Mouse (Mus musculus) intestine, embryonic 15.5 days (tissue): ENCODE data around the gene Pex16. TPM values are rescaled to one million over a fixed set of nuclear protein-coding genes. Genes with fewer than 3 reads are reported as not detected.
A peak's percentile ranks its signal among the peaks of the same experiment; 100 is the strongest.

Experiments used
- ATAC-seq: fragments of 200-750 bp; cut with Nextera tagmentation; 2 replicates; pipeline ENCODE4 v1.8.0; 2017; ENCODE audit warnings: moderate TSS enrichment, moderate library complexity
- H3K27ac ChIP-seq: fragments of 300-500 bp; sonication (generic); 2 replicates; pipeline ENCODE4 v1.5.1; 2015; ENCODE audit warnings: mild to moderate bottlenecking, inconsistent platforms
- H3K27me3 ChIP-seq: fragments of 300-500 bp; sonication (generic); replicated peaks from 2 replicates; pipeline ENCODE4 v1.6.1; 2015; ENCODE audit warnings: inconsistent platforms
- H3K36me3 ChIP-seq: fragments of 300-500 bp; sonication (generic); 2 replicates; pipeline ENCODE4 v1.6.1; 2015; ENCODE audit warnings: inconsistent platforms
- H3K4me1 ChIP-seq: fragments of 300-500 bp; sonication (generic); replicated peaks from 2 replicates; pipeline ENCODE4 v1.6.1; 2015; ENCODE audit warnings: inconsistent platforms
- H3K4me2 ChIP-seq: fragments of 300-500 bp; sonication (generic); replicated peaks from 2 replicates; pipeline ENCODE4 v1.6.1; 2015; ENCODE audit warnings: mild to moderate bottlenecking, inconsistent platforms
- H3K4me3 ChIP-seq: fragments of 300-500 bp; sonication (generic); replicated peaks from 2 replicates; pipeline ENCODE4 v1.5.1; 2015; ENCODE audit warnings: inconsistent platforms
- H3K9ac ChIP-seq: fragments of 300-500 bp; sonication (generic); 2 replicates; pipeline ENCODE4 v1.6.1; 2015; ENCODE audit warnings: inconsistent platforms
- H3K9me3 ChIP-seq: fragments of 300-500 bp; sonication (generic); 2 replicates; pipeline ENCODE4 v1.6.1; 2016; ENCODE audit warnings: inconsistent platforms
- WGBS: fragments of 180-500 bp; shearing (Covaris S2); methylation state at CpG from one replicate; pipeline ENCODE4 v1.1.7; 2015; 5-methylcytosine and 5-hydroxymethylcytosine counted together
- polyA plus RNA-seq: library from polyadenylated mRNA; unstranded; fragments of >200 nt; fragmentation: Nextera tagmentation; extraction: Ambion mirVana; gene quantifications from 2 replicates; pipeline ENCODE4 v1.2.1, GENCODE M21; 2015

Pex16 gene
- polyA plus RNA-seq, 1 experiment from 2014 or later, result 41.6 TPM

DNA sequence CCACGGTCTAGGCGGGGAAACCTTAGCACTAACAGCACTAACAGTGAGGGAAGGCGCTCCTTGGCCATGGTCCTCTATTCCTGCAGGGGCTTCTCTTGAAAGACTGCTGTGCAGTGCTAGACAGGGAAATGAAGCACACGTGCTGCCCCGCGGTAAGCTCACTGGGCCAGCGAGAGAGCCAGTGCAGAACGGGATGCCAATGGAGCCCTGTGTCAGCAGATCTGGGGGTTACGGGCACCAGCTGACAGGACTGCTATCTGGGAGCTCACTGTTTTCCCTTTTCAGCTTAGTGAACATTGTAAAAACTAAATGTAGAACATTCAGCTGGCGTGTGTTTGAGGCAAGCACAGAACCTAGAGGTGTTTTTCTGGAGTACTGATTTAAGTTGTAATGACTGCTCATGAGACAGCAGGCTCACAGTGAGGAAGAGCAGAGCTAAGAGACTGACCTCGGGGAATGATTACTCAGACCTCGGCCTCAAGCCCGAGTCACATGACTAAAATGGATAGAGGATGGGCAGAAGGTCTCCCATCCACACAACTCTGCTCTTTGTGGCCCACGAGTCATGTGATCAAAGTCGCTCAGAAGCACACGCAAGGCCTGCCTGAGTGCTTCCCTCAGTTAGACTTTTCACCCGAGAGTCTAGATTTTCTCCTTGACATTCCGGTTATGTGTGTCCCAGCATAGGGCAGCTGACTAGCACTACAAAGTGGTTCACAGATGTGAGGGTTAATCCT lies 34.0 kb downstream of the Pex16 start:
- H3K27ac ChIP-seq, result no peak overlapping the region
- no peak overlapping the region for H3K4me2 ChIP-seq
- no peaks in the 10 kb centered on the region for H3K27me3 ChIP-seq
- peaks cover 40% of the 10 kb centered on the region for H3K36me3 ChIP-seq
- H3K4me1 ChIP-seq, result no peaks in the 10 kb centered on the region
- no peak for ATAC-seq
- no peak overlapping the region for H3K4me3 ChIP-seq
- H3K9me3 ChIP-seq, result no peaks in the 10 kb centered on the region
- H3K9ac ChIP-seq, result no peak overlapping the region
- WGBS, result 83% methylated on average over 18 of the region's 18 CpGs

- Histone ChIP-seq H3K4me2 (no peak overlapping the region), H3K4me1 (no peaks in the 10 kb centered on the region), H3K4me3 (no peak overlapping the region), H3K36me3 (peaks cover 61% of the 10 kb centered on the region), H3K9ac (no peak overlapping the region), H3K27ac (no peak overlapping the region), H3K27me3 (no peaks in the 10 kb centered on the region), H3K9me3 (no peaks in the 10 kb centered on the region)
- ATAC-seq, result no peak
- 88% methylated on average over 10 of the region's 10 CpGs for WGBS
Measured at GRCm38 (mm10) chr2:92411705-92412104, 37.2 kb downstream of the Pex16 start.

DNA sequence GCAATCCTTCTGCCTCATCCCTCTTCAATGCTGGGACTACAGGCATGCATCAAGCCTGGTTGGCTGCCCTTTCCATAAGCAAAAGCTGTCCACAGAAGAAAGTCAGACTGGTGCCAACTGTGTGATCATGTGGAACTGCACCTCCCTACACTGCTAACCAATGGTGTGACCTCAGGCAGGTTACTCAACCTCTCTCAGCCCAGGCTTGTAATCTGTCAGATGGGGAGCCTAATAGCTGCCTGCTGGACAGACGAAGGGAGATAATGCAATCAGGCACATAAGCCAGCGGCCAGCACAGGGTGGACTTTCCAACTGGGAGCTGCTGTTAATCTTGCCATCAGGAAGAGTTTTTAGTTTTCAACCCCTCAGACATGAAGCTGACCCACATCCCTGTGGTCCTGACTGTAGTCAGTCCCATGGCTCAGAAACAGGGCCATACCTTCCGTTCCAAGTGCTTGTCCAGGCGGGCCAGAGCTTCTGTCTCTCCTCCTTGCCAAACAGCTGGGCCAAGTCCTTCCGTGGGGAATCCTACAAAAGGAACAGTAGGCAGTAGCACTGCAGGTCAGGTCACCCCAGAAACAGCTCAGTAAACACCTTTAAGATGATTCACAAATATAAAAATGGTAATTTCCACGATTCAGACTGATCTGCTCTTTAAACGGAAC lies 47.4 kb downstream of the Pex16 start:
- Histone ChIP-seq H3K4me2 (no peak overlapping the region), H3K4me1 (peaks cover 31% of the 10 kb centered on the region), H3K9me3 (no peaks in the 10 kb centered on the region), H3K4me3 (no peak overlapping the region), H3K9ac (no peak overlapping the region), H3K27ac (no peak overlapping the region), H3K27me3 (no peaks in the 10 kb centered on the region), H3K36me3 (peaks cover 42% of the 10 kb centered on the region)
- 89% methylated on average over 7 of the region's 7 CpGs for WGBS
- no peak for ATAC-seq

DNA sequence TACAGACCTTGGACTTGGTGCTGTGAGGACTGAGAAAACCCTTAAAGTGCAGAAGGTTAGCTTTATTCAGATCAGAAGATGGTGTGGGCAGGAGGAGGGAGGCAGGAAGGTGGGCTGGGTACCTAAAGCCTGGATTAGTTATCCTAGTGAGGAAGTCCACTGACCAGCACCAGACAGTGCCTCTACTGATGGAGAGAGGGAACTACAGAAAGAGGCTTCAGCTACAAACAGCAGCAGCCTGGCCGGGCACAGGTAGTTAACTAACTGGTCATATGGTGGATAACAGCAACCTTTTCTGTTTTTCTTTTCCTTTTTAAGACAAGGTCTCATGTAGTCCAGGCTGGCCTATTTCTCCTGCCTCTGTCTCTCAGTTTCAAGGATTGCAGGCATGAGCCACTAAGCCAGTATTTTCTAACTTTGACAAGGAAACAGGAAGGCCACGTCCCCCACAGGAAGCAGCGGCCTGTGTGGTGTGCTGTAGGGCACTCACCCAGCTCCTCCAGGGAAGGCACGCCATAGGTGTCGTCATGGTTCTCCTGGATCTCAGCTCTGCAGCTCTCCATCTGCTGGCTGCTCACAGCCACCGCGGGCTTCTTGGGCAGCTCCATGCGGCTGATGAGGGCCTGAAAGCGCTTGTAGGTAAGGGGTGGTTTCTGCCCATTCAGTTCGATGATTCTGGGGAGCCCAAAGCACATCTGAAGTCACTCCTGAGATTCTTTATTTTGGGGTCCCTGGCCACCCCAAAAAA lies 48.1 kb downstream of the Pex16 start:
- H3K4me2 ChIP-seq, result no peak overlapping the region
- H3K4me1 ChIP-seq, result peaks cover 32% of the 10 kb centered on the region
- no peak for ATAC-seq
- no peak overlapping the region for H3K4me3 ChIP-seq
- H3K9ac ChIP-seq, result no peak overlapping the region
- WGBS, result 63% methylated on average over 10 of the region's 10 CpGs
- no peak overlapping the region for H3K27ac ChIP-seq
- H3K36me3 ChIP-seq, result peaks cover 38% of the 10 kb centered on the region
- no peaks in the 10 kb centered on the region for H3K27me3 ChIP-seq
- H3K9me3 ChIP-seq, result no peaks in the 10 kb centered on the region

DNA sequence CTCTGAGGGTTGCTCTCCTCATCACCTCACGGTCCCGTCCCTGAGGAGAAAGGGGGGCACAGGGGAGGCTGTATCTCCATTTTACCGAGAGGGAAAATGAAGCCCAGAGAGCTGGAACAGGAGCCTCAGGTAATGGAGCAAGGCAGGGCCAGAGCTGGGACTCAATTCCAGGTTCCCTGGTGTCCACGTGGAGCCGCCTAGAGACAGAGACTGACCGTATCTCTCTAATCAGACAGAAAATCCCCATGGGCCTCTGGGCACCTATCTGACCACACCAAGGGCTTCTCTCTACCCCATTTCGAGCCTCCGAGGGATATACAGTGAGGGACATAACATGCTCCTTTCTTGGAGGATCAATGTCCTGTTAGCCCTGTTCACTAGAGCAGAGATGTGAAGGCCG lies 48.7 kb downstream of the Pex16 start:
- peaks cover 38% of the 10 kb centered on the region for H3K4me1 ChIP-seq
- no peak overlapping the region for H3K4me2 ChIP-seq
- no peaks in the 10 kb centered on the region for H3K27me3 ChIP-seq
- no peak overlapping the region for H3K4me3 ChIP-seq
- no peaks in the 10 kb centered on the region for H3K9me3 ChIP-seq
- H3K36me3 ChIP-seq, result peaks cover 32% of the 10 kb centered on the region
- ATAC-seq, result no peak
- 93% methylated on average over 9 of the region's 9 CpGs for WGBS
- no peak overlapping the region for H3K9ac ChIP-seq
- no peak overlapping the region for H3K27ac ChIP-seq

GRCm38 (mm10) chr2:92423702-92424461 lies 49.4 kb downstream of the Pex16 start:
- H3K4me2 ChIP-seq, result no peak overlapping the region
- H3K9me3 ChIP-seq, result no peaks in the 10 kb centered on the region
- ATAC-seq, result 0 out of 2 replicates have a peak, but pooled peaks have one; percentile 10
- WGBS, result 80% methylated on average over 9 of the region's 9 CpGs
- 0 out of 2 replicates have a peak overlapping the region, but pooled peaks have one; percentile 68 for H3K27ac ChIP-seq
- peaks cover 42% of the 10 kb centered on the region for H3K4me1 ChIP-seq
- H3K9ac ChIP-seq, result no peak overlapping the region
- no peaks in the 10 kb centered on the region for H3K27me3 ChIP-seq
- no peak overlapping the region for H3K4me3 ChIP-seq
- peaks cover 32% of the 10 kb centered on the region for H3K36me3 ChIP-seq

GRCm38 (mm10) chr2:92424462-92425308 lies 50.2 kb downstream of the Pex16 start:
- H3K4me1 ChIP-seq, result peaks cover 42% of the 10 kb centered on the region

DNA sequence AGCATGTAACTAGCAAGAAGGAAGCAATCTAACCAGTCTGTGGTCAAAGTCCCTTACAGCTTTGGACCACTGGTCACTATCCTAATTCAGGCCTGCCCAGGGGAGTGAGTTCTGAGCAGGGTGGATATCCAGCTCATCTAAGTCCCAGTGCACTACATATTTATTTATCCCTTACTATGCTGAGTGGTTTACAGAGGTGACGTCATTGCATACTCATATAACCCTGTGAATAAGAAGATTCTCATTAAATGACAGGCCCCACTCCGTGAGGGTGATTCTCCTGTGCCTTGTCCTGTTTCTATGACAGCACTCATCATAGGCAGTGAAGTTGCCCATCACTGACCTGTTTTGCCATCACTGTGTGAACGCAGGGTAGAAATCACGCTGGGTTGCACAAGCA lies 50.9 kb downstream of the Pex16 start:
- Histone ChIP-seq H3K9me3 (no peaks in the 10 kb centered on the region), H3K4me3 (no peak overlapping the region), H3K4me2 (no peak overlapping the region), H3K4me1 (peaks cover 42% of the 10 kb centered on the region), H3K27me3 (no peaks in the 10 kb centered on the region), H3K36me3 (peaks cover 25% of the 10 kb centered on the region), H3K27ac (peak overlapping the region; percentile 68; the same call in 1 of the 2 replicates), H3K9ac (no peak overlapping the region)
- ATAC-seq, result 0 out of 2 replicates have a peak, but pooled peaks have one; percentile 1
- 78% methylated on average over 4 of the region's 4 CpGs for WGBS

More at GRCm38 (mm10) chr2:92424462-92425308, 50.2 kb downstream of the Pex16 start:
- 64% methylated on average over 9 of the region's 9 CpGs for WGBS
- no peaks in the 10 kb centered on the region for H3K27me3 ChIP-seq
- H3K9ac ChIP-seq, result no peak overlapping the region
- no peaks in the 10 kb centered on the region for H3K9me3 ChIP-seq
- H3K4me3 ChIP-seq, result no peak overlapping the region
- peaks cover 28% of the 10 kb centered on the region for H3K36me3 ChIP-seq
- peak; percentile 51 for ATAC-seq
- H3K4me2 ChIP-seq, result no peak overlapping the region
- H3K27ac ChIP-seq, result peak overlapping the region; percentile 68

GRCm38 (mm10) chr2:92426426-92426825 lies 52.0 kb downstream of the Pex16 start:
- no peak for ATAC-seq
- peaks cover 50% of the 10 kb centered on the region for H3K4me1 ChIP-seq

DNA sequence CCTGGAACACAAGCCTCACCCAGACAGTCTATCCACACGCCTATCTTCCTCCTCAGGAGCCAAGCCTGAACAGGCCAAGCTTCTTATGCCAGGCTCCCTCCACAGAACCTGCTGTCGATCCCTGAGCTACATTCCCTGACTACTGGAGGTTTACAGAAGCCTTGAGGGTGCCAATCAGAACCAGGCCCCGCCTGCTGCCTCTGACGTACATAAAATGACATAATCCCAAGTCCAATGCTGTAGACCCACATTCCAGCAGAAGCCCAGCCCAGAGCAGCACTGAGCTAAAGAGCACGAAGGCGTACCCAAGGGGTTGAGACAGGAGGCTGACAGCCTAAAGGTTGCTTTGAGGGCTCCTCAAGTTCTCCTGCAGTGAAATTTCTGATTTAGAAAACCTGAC lies 53.4 kb downstream of the Pex16 start:
- Histone ChIP-seq H3K36me3 (peaks cover 15% of the 10 kb centered on the region; the same call in 1 of the 2 replicates), H3K4me3 (no peak overlapping the region), H3K4me2 (no peak overlapping the region), H3K4me1 (peaks cover 63% of the 10 kb centered on the region), H3K27me3 (no peaks in the 10 kb centered on the region), H3K9ac (no peak overlapping the region), H3K27ac (peak overlapping the region; percentile 54; the same call in 1 of the 2 replicates), H3K9me3 (no peaks in the 10 kb centered on the region)
- 32% methylated on average over 6 of the region's 6 CpGs for WGBS
- ATAC-seq, result peak; percentile 85

More at GRCm38 (mm10) chr2:92426426-92426825, 52.0 kb downstream of the Pex16 start:
- no peak overlapping the region for H3K4me2 ChIP-seq
- no peaks in the 10 kb centered on the region for H3K27me3 ChIP-seq
- H3K36me3 ChIP-seq, result peaks cover 25% of the 10 kb centered on the region
- no peak overlapping the region for H3K9ac ChIP-seq
- peak overlapping the region; percentile 38; the same call in 1 of the 2 replicates for H3K27ac ChIP-seq
- no peak overlapping the region for H3K4me3 ChIP-seq
- 61% methylated on average over 3 of the region's 3 CpGs for WGBS
- no peaks in the 10 kb centered on the region for H3K9me3 ChIP-seq

GRCm38 (mm10) chr2:92430089-92430488 lies 55.6 kb downstream of the Pex16 start:
- 67% methylated on average over 2 of the region's 2 CpGs for WGBS
- Histone ChIP-seq H3K4me1 (peaks cover 50% of the 10 kb centered on the region), H3K9ac (no peak overlapping the region), H3K27me3 (no peaks in the 10 kb centered on the region), H3K4me2 (no peak overlapping the region), H3K4me3 (no peak overlapping the region), H3K27ac (no peak overlapping the region), H3K9me3 (no peaks in the 10 kb centered on the region), H3K36me3 (no peaks in the 10 kb centered on the region)
- ATAC-seq, result no peak
